Mouse (Mus musculus): ENCODE measurements around the gene Hddc3. TPM values are rescaled to one million over a fixed set of nuclear protein-coding genes. Genes with fewer than 3 reads are reported as not detected.
"Not testable (repeated sequence)": the region's sequence is repeated elsewhere in the genome, so short reads cannot be mapped to it uniquely, and the experiment has no call there.

Hddc3 gene
- polyA plus RNA-seq, 1 experiment = 23.7 TPM

DNA sequence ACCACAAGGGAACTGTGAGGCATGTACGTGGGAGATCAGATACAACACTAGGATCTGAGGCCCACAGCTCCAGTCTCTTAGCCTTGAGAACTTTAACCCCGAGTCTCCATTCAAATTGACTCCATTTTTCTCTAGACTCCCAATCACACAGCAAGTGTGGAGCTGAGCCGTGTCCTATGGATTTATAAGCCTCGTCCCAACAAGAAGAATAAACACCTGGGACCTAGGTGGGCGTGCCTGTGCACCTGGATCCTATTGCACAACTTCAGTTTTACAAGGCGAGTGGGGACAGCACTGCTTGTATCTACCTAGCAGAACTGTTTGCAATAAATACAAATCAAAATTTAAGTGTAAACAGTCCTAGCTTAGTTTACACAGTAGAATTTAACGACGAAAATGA is 19.6 kb upstream of the Hddc3 start:
- no peak overlapping the region for H3K4me3 ChIP-seq (ENCODE audit: control insufficient read depth, low read depth, low read length)
- 0 out of 2 replicates have a peak, but pooled peaks cover 1% of the 10 kb centered on the region for H3K36me3 ChIP-seq (ENCODE audit: control insufficient read depth, insufficient read depth, low read length)
- no peak overlapping the region for H3K27ac ChIP-seq (ENCODE audit: control insufficient read depth, insufficient read depth, low read depth, low read length)
- no peaks in the 10 kb centered on the region for H3K27me3 ChIP-seq (ENCODE audit: control insufficient read depth, insufficient read depth, low read length)
- TF ChIP-seq POLR2A (IDR thresholded peaks at IDR 0.05; ENCODE audit: control insufficient read depth, low read depth, low read length) = no peak
- no peak for TF ChIP-seq CTCF (IDR thresholded peaks at IDR 0.05; ENCODE audit: control insufficient read depth, insufficient read depth, insufficient replicate concordance, low read depth, low read length)
- peaks cover 4% of the 10 kb centered on the region for H3K4me1 ChIP-seq (ENCODE audit: control insufficient read depth, insufficient read depth, low read length)

DNA sequence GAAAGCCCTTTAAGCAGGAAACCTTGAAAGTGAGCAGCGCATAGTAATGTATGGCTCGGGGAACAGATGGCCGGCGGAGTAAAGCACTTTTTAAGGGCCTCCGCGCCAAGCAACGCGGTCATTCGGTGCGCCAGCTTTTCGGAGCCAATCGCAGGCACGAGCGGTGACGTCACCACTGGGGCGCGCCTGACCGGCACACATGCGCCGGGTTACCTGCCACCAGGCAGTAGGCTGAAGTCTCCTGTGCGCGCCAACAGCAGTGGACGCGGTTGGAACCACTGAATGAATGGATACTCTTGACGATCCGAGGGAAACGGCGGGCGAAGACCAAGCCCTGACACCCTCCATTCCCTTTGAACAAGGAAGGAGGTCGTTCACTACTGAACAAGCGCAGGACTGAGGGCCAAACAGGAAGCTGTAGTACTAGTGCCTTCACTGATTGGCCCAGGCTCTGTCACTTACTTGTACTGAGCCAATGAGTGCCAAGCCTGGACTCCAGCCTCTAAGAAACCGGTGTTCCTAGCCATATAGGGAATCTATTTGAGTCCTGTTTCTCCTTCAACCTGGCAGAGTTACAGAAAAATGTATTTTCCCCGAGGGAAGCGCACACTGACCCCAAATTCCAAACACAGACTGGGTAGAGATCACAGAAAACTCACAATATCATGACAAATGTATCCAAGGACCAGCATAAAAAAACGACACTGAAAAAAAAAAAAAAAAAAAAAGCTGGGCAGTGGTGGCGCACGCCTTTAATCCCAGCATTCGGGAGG is 18.7 kb upstream of the Hddc3 start, which contains the start of gene Rccd1:
TSS of gene Rccd1 (minus strand) at position 412 of the 773 bp plus-strand sequence.
- Histone ChIP-seq H3K27ac (ENCODE audit: control insufficient read depth, insufficient read depth, low read depth, low read length) (peak within 1 kb of the TSS; percentile 99), H3K4me1 (ENCODE audit: control insufficient read depth, insufficient read depth, low read length) (peaks cover 4% of the 10 kb centered on the region), H3K36me3 (ENCODE audit: control insufficient read depth, insufficient read depth, low read length) (0 out of 2 replicates have a peak, but pooled peaks cover 1% of the 10 kb centered on the region), H3K4me3 (ENCODE audit: control insufficient read depth, low read depth, low read length) (peak within 1 kb of the TSS; percentile 98), H3K27me3 (ENCODE audit: control insufficient read depth, insufficient read depth, low read length) (no peaks in the 10 kb centered on the region)
- TF ChIP-seq CTCF (IDR thresholded peaks at IDR 0.05; ENCODE audit: control insufficient read depth, insufficient read depth, insufficient replicate concordance, low read depth, low read length) = no peak
- peak; percentile 92 for TF ChIP-seq POLR2A (IDR thresholded peaks at IDR 0.05; ENCODE audit: control insufficient read depth, low read depth, low read length)

- H3K27me3 ChIP-seq (ENCODE audit: control insufficient read depth, insufficient read depth, low read length); H3K27ac ChIP-seq (ENCODE audit: control insufficient read depth, insufficient read depth, low read depth, low read length); H3K4me3 ChIP-seq (ENCODE audit: control insufficient read depth, low read depth, low read length); H3K4me1 ChIP-seq (ENCODE audit: control insufficient read depth, insufficient read depth, low read length); H3K36me3 ChIP-seq (ENCODE audit: control insufficient read depth, insufficient read depth, low read length): not testable (repeated sequence)
Observed at GRCm38 (mm10) chr7:80324816-80325119, 18.1 kb upstream of the Hddc3 start.

- H3K27ac ChIP-seq (ENCODE audit: control insufficient read depth, insufficient read depth, low read depth, low read length) = no peak overlapping the region
- H3K4me3 ChIP-seq (ENCODE audit: control insufficient read depth, low read depth, low read length) = no peak overlapping the region
- TF ChIP-seq POLR2A (IDR thresholded peaks at IDR 0.05; ENCODE audit: control insufficient read depth, low read depth, low read length) (no peak), CTCF (IDR thresholded peaks at IDR 0.05; ENCODE audit: control insufficient read depth, insufficient read depth, insufficient replicate concordance, low read depth, low read length) (no peak)
- peaks cover 4% of the 10 kb centered on the region for H3K4me1 ChIP-seq (ENCODE audit: control insufficient read depth, insufficient read depth, low read length)
- H3K27me3 ChIP-seq (ENCODE audit: control insufficient read depth, insufficient read depth, low read length) = no peaks in the 10 kb centered on the region
- H3K36me3 ChIP-seq (ENCODE audit: control insufficient read depth, insufficient read depth, low read length) = 0 out of 2 replicates have a peak, but pooled peaks cover 1% of the 10 kb centered on the region
Observed at GRCm38 (mm10) chr7:80325292-80325868, 17.5 kb upstream of the Hddc3 start.

GRCm38 (mm10) chr7:80326076-80326475 is 16.8 kb upstream of the Hddc3 start:
- H3K4me1 ChIP-seq (ENCODE audit: control insufficient read depth, insufficient read depth, low read length) = peaks cover 4% of the 10 kb centered on the region
- no peak overlapping the region for H3K4me3 ChIP-seq (ENCODE audit: control insufficient read depth, low read depth, low read length)
- no peak for TF ChIP-seq POLR2A (IDR thresholded peaks at IDR 0.05; ENCODE audit: control insufficient read depth, low read depth, low read length)
- no peak; the same call in 1 of the 2 replicates for TF ChIP-seq CTCF (IDR thresholded peaks at IDR 0.05; ENCODE audit: control insufficient read depth, insufficient read depth, insufficient replicate concordance, low read depth, low read length)
- no peaks in the 10 kb centered on the region for H3K27me3 ChIP-seq (ENCODE audit: control insufficient read depth, insufficient read depth, low read length)
- no peak overlapping the region for H3K27ac ChIP-seq (ENCODE audit: control insufficient read depth, insufficient read depth, low read depth, low read length)
- H3K36me3 ChIP-seq (ENCODE audit: control insufficient read depth, insufficient read depth, low read length) = 0 out of 2 replicates have a peak, but pooled peaks cover 1% of the 10 kb centered on the region

DNA sequence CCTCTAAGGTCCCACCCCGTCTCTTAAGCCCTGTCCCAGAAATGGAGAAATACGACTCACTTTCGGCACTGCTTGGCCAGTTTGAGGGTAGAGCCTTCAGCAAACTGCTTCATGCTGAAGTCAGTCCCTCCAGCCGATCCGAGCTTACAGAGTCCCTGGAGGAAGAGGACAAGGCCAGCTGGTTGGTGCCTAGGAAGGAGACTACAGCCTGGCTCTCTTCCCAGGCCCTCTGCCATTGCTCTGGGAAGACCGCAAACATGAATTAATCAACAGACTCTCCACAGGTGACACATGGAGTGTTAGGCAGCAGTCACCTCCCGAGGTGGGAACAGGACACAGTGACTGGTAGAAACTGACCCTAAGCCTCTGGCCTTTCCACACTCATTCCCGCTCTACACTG is 12.6 kb upstream of the Hddc3 start:
- Histone ChIP-seq H3K4me1 (ENCODE audit: control insufficient read depth, insufficient read depth, low read length) (peaks cover 2% of the 10 kb centered on the region), H3K4me3 (ENCODE audit: control insufficient read depth, low read depth, low read length) (no peak overlapping the region), H3K27me3 (ENCODE audit: control insufficient read depth, insufficient read depth, low read length) (no peaks in the 10 kb centered on the region), H3K27ac (ENCODE audit: control insufficient read depth, insufficient read depth, low read depth, low read length) (no peak overlapping the region), H3K36me3 (ENCODE audit: control insufficient read depth, insufficient read depth, low read length) (0 out of 2 replicates have a peak, but pooled peaks cover 1% of the 10 kb centered on the region)
- TF ChIP-seq POLR2A (IDR thresholded peaks at IDR 0.05; ENCODE audit: control insufficient read depth, low read depth, low read length) = no peak
- TF ChIP-seq CTCF (IDR thresholded peaks at IDR 0.05; ENCODE audit: control insufficient read depth, insufficient read depth, insufficient replicate concordance, low read depth, low read length) = no peak

- no peak for TF ChIP-seq CTCF (IDR thresholded peaks at IDR 0.05; ENCODE audit: control insufficient read depth, insufficient read depth, insufficient replicate concordance, low read depth, low read length)
- no peak overlapping the region for H3K27ac ChIP-seq (ENCODE audit: control insufficient read depth, insufficient read depth, low read depth, low read length)
- no peaks in the 10 kb centered on the region for H3K4me1 ChIP-seq (ENCODE audit: control insufficient read depth, insufficient read depth, low read length)
- H3K4me3 ChIP-seq (ENCODE audit: control insufficient read depth, low read depth, low read length) = no peak overlapping the region
- no peaks in the 10 kb centered on the region for H3K36me3 ChIP-seq (ENCODE audit: control insufficient read depth, insufficient read depth, low read length)
- no peaks in the 10 kb centered on the region for H3K27me3 ChIP-seq (ENCODE audit: control insufficient read depth, insufficient read depth, low read length)
Observed at GRCm38 (mm10) chr7:80331433-80331832, 11.5 kb upstream of the Hddc3 start.
